Mouse (Mus musculus): ENCODE measurements around the gene Kcnn1. TPM values are rescaled to one million over a fixed set of nuclear protein-coding genes. Genes with fewer than 3 reads are reported as not detected.

Kcnn1 gene
- polyA plus RNA-seq, 1 experiment from 2014 or later = 3.8 TPM

DNA sequence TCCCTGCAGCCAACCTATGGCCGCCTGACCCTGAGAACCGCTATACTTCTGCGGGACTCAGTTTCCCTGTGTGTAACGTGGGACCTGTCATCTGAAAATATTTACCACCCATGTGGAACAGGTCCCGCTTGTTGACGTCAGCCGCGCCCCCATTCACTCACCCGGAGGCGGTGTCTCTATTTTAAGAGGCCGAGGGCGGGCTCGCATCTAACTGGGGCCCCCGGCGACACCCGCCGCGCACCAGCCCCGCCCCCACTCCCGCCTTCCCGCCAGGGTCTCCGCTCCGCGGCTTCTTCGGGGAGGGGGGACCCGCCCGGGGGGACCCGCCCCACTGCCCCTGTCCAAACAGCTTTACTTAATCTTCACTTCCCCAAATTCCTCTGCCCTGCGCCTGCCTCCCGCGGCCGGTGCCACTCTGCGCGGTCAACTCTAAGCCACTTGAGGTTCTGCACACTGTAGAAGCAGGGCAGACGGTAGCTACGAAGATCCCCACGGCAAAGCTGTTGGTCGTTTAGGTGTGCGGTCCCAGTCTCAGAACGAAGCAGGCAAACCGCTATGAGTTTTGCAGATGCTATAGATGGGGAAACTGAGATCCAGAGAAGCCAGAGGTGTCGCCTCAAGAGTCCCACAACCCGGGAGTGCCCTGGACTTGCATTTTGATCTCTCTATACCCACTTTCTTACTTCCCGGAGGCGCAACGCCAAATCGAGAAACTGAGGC lies 59.1 kb downstream of the Kcnn1 start:
- no peak overlapping the region for H3K27ac ChIP-seq (replicated peaks; ENCODE audit: low read depth, low read length)
- peak overlapping the region; percentile 31 for H3K9ac ChIP-seq (ENCODE audit: low read length)
- DNase-seq (ENCODE audit: low spot score) (peak; percentile 42), ATAC-seq (ENCODE audit: insufficient number of reproducible peaks, low FRiP score, low TSS enrichment, low read depth) (no peak)
- no peaks in the 10 kb centered on the region for H3K36me3 ChIP-seq (ENCODE audit: control insufficient read depth, insufficient read depth, low read length)
- peak overlapping the region; percentile 78 for H3K4me2 ChIP-seq (ENCODE audit: low read depth, severe bottlenecking)
- WGBS = 2% methylated on average over 45 of the region's 47 CpGs
- H3K27me3 ChIP-seq (ENCODE audit: control insufficient read depth, insufficient read depth, low read length) = peaks cover 40% of the 10 kb centered on the region
- 0 out of 2 replicates have a peak, but pooled peaks cover 2% of the 10 kb centered on the region for H3K4me1 ChIP-seq (ENCODE audit: control insufficient read depth, insufficient read depth, low read length)
- H3K9me3 ChIP-seq (ENCODE audit: control insufficient read depth, low read length) = no peaks in the 10 kb centered on the region
- peak overlapping the region; percentile 47 for H3K4me3 ChIP-seq (ENCODE audit: low read depth, low read length)

- ATAC-seq (ENCODE audit: insufficient number of reproducible peaks, low FRiP score, low TSS enrichment, low read depth) (no peak), DNase-seq (ENCODE audit: low spot score) (no peak)
- peaks cover 50% of the 10 kb centered on the region for H3K27me3 ChIP-seq (ENCODE audit: control insufficient read depth, insufficient read depth, low read length)
- no peak overlapping the region for H3K4me3 ChIP-seq (ENCODE audit: low read depth, low read length)
- 67% methylated on average over 11 of the region's 11 CpGs for whole genome bisulfite sequencing
- no peaks in the 10 kb centered on the region for H3K9me3 ChIP-seq (ENCODE audit: control insufficient read depth, low read length)
- peaks cover 3% of the 10 kb centered on the region for H3K4me1 ChIP-seq (ENCODE audit: control insufficient read depth, insufficient read depth, low read length)
- H3K4me2 ChIP-seq (ENCODE audit: low read depth, severe bottlenecking) = no peak overlapping the region
- H3K36me3 ChIP-seq (ENCODE audit: control insufficient read depth, insufficient read depth, low read length) = no peaks in the 10 kb centered on the region
- no peak overlapping the region for H3K27ac ChIP-seq (replicated peaks; ENCODE audit: low read depth, low read length)
- no peak overlapping the region for H3K9ac ChIP-seq (ENCODE audit: low read length)
Observed at GRCm38 (mm10) chr8:70802786-70803510, 60.1 kb downstream of the Kcnn1 start.

DNA sequence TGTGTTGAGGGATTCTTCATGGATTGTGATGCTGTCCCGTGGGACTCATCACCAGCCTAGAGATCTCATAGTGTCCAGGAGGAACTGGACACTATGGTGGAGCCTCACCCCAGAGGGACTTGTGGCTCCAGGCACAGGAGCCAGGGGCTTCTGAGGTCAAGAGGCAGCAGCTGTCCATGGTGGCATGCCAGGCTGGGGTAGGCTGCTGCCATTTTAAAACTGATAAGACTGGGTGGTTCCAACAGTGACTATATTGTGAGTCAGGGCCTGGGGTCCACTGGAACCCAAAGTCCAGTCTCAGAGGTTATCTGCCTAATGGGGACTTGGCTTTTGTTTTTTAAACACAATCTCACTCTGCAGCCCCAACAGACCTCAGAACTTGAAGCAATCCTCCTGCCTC lies 61.2 kb downstream of the Kcnn1 start:
- DNase-seq (ENCODE audit: low spot score) = no peak
- H3K9me3 ChIP-seq (ENCODE audit: control insufficient read depth, low read length) = no peaks in the 10 kb centered on the region
- peaks cover 54% of the 10 kb centered on the region for H3K27me3 ChIP-seq (ENCODE audit: control insufficient read depth, insufficient read depth, low read length)
- no peak overlapping the region for H3K4me3 ChIP-seq (ENCODE audit: low read depth, low read length)
- no peaks in the 10 kb centered on the region for H3K36me3 ChIP-seq (ENCODE audit: control insufficient read depth, insufficient read depth, low read length)
- ATAC-seq (ENCODE audit: insufficient number of reproducible peaks, low FRiP score, low TSS enrichment, low read depth) = no peak
- 68% methylated on average over 1 of the region's 1 CpGs for WGBS
- H3K27ac ChIP-seq (replicated peaks; ENCODE audit: low read depth, low read length) = no peak overlapping the region
- H3K9ac ChIP-seq (ENCODE audit: low read length) = no peak overlapping the region
- H3K4me2 ChIP-seq (ENCODE audit: low read depth, severe bottlenecking) = no peak overlapping the region
- H3K4me1 ChIP-seq (ENCODE audit: control insufficient read depth, insufficient read depth, low read length) = peaks cover 7% of the 10 kb centered on the region

- no peak overlapping the region for H3K4me2 ChIP-seq (ENCODE audit: low read depth, severe bottlenecking)
- no peak overlapping the region for H3K27ac ChIP-seq (replicated peaks; ENCODE audit: low read depth, low read length)
- WGBS = 29% methylated on average over 15 of the region's 15 CpGs
- no peak overlapping the region for H3K9ac ChIP-seq (ENCODE audit: low read length)
- no peaks in the 10 kb centered on the region for H3K9me3 ChIP-seq (ENCODE audit: control insufficient read depth, low read length)
- peaks cover 12% of the 10 kb centered on the region for H3K4me1 ChIP-seq (ENCODE audit: control insufficient read depth, insufficient read depth, low read length)
- DNase-seq (ENCODE audit: low spot score) (no peak), ATAC-seq (ENCODE audit: insufficient number of reproducible peaks, low FRiP score, low TSS enrichment, low read depth) (no peak)
- H3K27me3 ChIP-seq (ENCODE audit: control insufficient read depth, insufficient read depth, low read length) = peaks cover 54% of the 10 kb centered on the region
- no peaks in the 10 kb centered on the region for H3K36me3 ChIP-seq (ENCODE audit: control insufficient read depth, insufficient read depth, low read length)
- H3K4me3 ChIP-seq (ENCODE audit: low read depth, low read length) = no peak overlapping the region
Observed at GRCm38 (mm10) chr8:70801156-70801555, 61.9 kb downstream of the Kcnn1 start.

DNA sequence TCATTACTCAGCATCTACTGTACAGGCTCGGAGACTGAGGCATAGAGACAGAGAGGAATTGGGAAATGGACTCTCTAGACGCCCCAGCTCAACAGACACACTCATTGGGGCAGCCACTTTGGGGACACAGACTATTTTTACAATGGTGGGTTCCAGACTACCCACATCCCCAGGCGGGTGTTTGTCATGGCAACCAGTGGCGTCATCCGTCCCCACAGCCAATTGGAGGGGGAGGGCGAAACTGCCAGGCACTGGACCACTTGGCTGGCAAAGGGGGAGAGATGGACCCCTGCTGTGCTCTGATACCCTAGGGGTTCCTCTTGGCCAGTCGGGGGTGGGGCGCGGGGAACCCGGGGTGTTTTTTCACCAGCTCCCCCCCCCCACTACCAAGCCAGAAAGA lies 62.4 kb downstream of the Kcnn1 start:
- Histone ChIP-seq H3K27me3 (ENCODE audit: control insufficient read depth, insufficient read depth, low read length) (peaks cover 54% of the 10 kb centered on the region), H3K9ac (ENCODE audit: low read length) (no peak overlapping the region), H3K4me3 (ENCODE audit: low read depth, low read length) (no peak overlapping the region), H3K4me2 (ENCODE audit: low read depth, severe bottlenecking) (no peak overlapping the region), H3K4me1 (ENCODE audit: control insufficient read depth, insufficient read depth, low read length) (peaks cover 12% of the 10 kb centered on the region), H3K9me3 (ENCODE audit: control insufficient read depth, low read length) (no peaks in the 10 kb centered on the region), H3K36me3 (ENCODE audit: control insufficient read depth, insufficient read depth, low read length) (no peaks in the 10 kb centered on the region), H3K27ac (replicated peaks; ENCODE audit: low read depth, low read length) (no peak overlapping the region)
- DNase-seq (ENCODE audit: low spot score) (no peak), ATAC-seq (ENCODE audit: insufficient number of reproducible peaks, low FRiP score, low TSS enrichment, low read depth) (no peak)
- 45% methylated on average over 10 of the region's 10 CpGs for WGBS

- peaks cover 41% of the 10 kb centered on the region for H3K27me3 ChIP-seq (ENCODE audit: control insufficient read depth, insufficient read depth, low read length)
- H3K36me3 ChIP-seq (ENCODE audit: control insufficient read depth, insufficient read depth, low read length) = no peaks in the 10 kb centered on the region
- ATAC-seq (ENCODE audit: insufficient number of reproducible peaks, low FRiP score, low TSS enrichment, low read depth) (no peak), DNase-seq (ENCODE audit: low spot score) (no peak)
- WGBS = 20% methylated on average over 15 of the region's 15 CpGs
- no peak overlapping the region for H3K9ac ChIP-seq (ENCODE audit: low read length)
- H3K27ac ChIP-seq (replicated peaks; ENCODE audit: low read depth, low read length) = no peak overlapping the region
- H3K4me1 ChIP-seq (ENCODE audit: control insufficient read depth, insufficient read depth, low read length) = peaks cover 12% of the 10 kb centered on the region
- no peak overlapping the region for H3K4me3 ChIP-seq (ENCODE audit: low read depth, low read length)
- no peaks in the 10 kb centered on the region for H3K9me3 ChIP-seq (ENCODE audit: control insufficient read depth, low read length)
- peak overlapping the region; percentile 84; the same call in 1 of the 2 replicates for H3K4me2 ChIP-seq (ENCODE audit: low read depth, severe bottlenecking)
Observed at GRCm38 (mm10) chr8:70798281-70798680, 64.8 kb downstream of the Kcnn1 start.

GRCm38 (mm10) chr8:70797081-70798070 lies 65.7 kb downstream of the Kcnn1 start:
- DNase-seq (ENCODE audit: low spot score) = peak; percentile 89
- Histone ChIP-seq H3K4me1 (ENCODE audit: control insufficient read depth, insufficient read depth, low read length) (peaks cover 21% of the 10 kb centered on the region), H3K27ac (replicated peaks; ENCODE audit: low read depth, low read length) (no peak overlapping the region), H3K4me2 (ENCODE audit: low read depth, severe bottlenecking) (peak overlapping the region; percentile 84), H3K4me3 (ENCODE audit: low read depth, low read length) (peak overlapping the region; percentile 52), H3K36me3 (ENCODE audit: control insufficient read depth, insufficient read depth, low read length) (no peaks in the 10 kb centered on the region), H3K9me3 (ENCODE audit: control insufficient read depth, low read length) (no peaks in the 10 kb centered on the region), H3K9ac (ENCODE audit: low read length) (peak overlapping the region; percentile 57; the same call in 1 of the 2 replicates), H3K27me3 (ENCODE audit: control insufficient read depth, insufficient read depth, low read length) (peaks cover 37% of the 10 kb centered on the region)
- under 1% methylated on average over 57 of the region's 57 CpGs for WGBS
- ATAC-seq (ENCODE audit: insufficient number of reproducible peaks, low FRiP score, low TSS enrichment, low read depth) = peak; percentile 86
